Mouse (Mus musculus): ENCODE measurements around the gene Il27ra.
"Not testable (repeated sequence)": the region's sequence is repeated elsewhere in the genome, so short reads cannot be mapped to it uniquely, and the experiment has no call there.

The Il27ra gene

DNA sequence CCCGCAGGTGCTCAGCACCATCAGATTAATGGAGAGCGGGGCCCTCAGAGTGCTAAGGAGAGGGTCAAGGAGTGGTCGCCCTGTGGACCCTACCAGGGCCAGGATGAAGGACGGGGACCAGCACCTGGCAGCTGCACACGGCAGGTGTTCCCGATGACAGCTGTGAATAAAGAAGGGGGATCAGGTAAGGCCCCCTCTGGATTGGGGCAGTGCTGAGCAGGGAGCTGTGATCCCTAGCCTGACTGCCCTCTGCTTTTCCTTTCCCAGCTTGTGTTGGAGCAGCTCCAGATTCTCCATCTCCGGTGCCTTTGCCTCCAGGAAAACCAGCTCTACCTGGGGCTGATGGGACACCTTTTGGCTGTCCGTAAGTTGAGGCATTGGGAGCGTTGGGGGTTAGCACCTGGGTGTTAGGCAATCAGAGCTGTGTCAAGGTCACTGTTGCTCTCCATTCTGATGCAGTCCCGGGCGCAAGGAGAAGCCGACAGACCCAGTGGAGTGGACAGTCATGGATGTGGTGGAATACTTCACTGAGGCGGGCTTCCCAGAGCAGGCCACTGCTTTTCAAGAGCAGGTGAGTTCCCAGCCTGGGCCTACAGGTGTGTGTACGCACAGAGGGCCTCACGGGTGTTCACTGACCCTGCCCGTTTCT, 43.2 kb downstream of the Il27ra start:
- ChIA-PET CTCF (interaction anchor here (0.5 to 1.1 kb wide), 7 partner anchors 9 to 330 kb away, joined by 3 to 10 read pairs (median 3); partner anchors contain the start of genes Asf1b (in 1 of the 4) and Gm10644 (in 1 of the 4)), POLR2A (interaction anchor here in 3 of 4 experiments (0.6 to 4.5 kb wide), 10 partner anchors 9 to 285 kb away, joined by 3 to 29 read pairs (median 4); partner anchors contain the start of genes Asf1b (in 2 of the 3), Gm10644 (in 2 of the 3), Dcaf15 (in 1 of the 3) and Ddx39 (in 1 of the 3))

DNA sequence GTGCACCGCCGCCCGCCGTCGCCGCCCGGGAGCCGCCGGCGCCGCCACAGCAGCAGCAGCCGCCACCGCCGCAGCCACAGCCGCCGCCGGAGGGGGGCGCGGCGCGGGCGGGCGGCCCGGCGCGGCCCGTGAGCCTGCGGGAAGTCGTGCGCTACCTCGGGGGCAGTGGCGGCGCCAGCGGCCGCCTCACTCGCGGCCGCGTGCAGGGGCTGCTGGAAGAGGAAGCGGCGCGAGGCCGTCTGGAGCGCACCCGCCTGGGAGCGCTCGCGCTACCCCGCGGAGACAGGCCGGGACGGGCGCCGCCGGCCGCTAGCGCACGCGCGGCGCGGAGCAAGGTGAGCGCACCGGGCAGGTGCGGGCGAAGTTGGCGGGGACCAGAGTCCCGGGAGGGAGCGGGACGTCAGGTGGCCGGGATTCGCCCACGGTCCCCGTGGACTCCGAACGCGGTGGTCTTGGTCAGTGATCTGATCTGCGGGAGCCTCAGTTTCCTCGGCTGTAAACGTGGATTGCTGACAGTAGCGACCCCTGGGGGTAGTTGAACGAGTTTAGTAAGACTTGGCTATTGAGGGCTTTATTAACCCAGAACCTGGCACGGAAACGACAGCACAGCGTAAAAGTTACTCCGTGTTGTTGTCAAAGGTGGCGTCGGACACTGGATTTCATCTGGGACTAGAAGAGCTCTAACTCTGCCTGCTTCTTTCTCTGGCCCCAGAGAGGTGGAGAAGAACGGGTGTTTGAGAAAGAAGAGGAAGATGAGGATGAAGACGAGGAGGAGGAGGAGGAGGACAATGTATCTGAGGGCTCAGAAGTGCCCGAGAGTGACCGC, 43.9 kb downstream of the Il27ra start:
- ChIA-PET POLR2A (interaction anchor here (0.6 to 4.5 kb wide), 13 partner anchors 10 to 981 kb away, joined by 3 to 29 read pairs (median 3); partner anchors contain the start of genes Asf1b (in 1 of the 4), Ddx39 (in 1 of the 4) and Gm10644 (in 1 of the 4)), CTCF (interaction anchor here (0.7 to 1.8 kb wide), 8 partner anchors 10 to 363 kb away, joined by 3 to 14 read pairs (median 3); partner anchors contain the start of genes Asf1b (in 2 of the 4) and Gm10644 (in 2 of the 4))

GRCm38 (mm10) chr8:83997511-83998141, 44.8 kb downstream of the Il27ra start, which contains the start of gene Samd1:
Gene Samd1, plus strand, starts transcription at chr8:83997672.
- CTCF ChIA-PET: interaction anchor here in 3 of 4 experiments (0.6 to 1.8 kb wide), 7 partner anchors 11 to 362 kb away, joined by 3 to 14 read pairs (median 5); partner anchors contain the start of genes Asf1b (in 2 of the 3) and Gm10644 (in 2 of the 3)
- POLR2A ChIA-PET: interaction anchor here (0.6 to 3.3 kb wide), 11 partner anchors 11 to 981 kb away, joined by 3 to 20 read pairs (median 3); partner anchors contain the start of genes Asf1b (in 1 of the 4), Gm10644 (in 1 of the 4) and Rfx1 (in 1 of the 4)

GRCm38 (mm10) chr8:83996567-83997505, 45.6 kb downstream of the Il27ra start:
- POLR2A ChIA-PET: interaction anchor here in 3 of 4 experiments (0.6 to 3.3 kb wide), 11 partner anchors 9 to 282 kb away, joined by 3 to 20 read pairs (median 3); partner anchors contain the start of genes Asf1b (in 1 of the 3), Ddx39 (in 1 of the 3), Gm10644 (in 1 of the 3) and Rfx1 (in 1 of the 3)
- CTCF ChIA-PET: interaction anchor here in 2 of 4 experiments (0.6 to 1.8 kb wide), 7 partner anchors 11 to 542 kb away, joined by 3 to 14 read pairs (median 5); partner anchors contain the start of genes Asf1b (in 2 of the 2) and Gm10644 (in 2 of the 2)

GRCm38 (mm10) chr8:83995973-83996372, 46.4 kb downstream of the Il27ra start:
- CTCF ChIA-PET: no interaction called here
- POLR2A ChIA-PET: interaction anchor here in 3 of 4 experiments (0.7 to 3.3 kb wide), 4 partner anchors 13 to 281 kb away, joined by 3 to 20 read pairs (median 4); partner anchors contain the start of genes Ddx39 (in 2 of the 3), Asf1b (in 1 of the 3) and Gm10644 (in 1 of the 3)

DNA sequence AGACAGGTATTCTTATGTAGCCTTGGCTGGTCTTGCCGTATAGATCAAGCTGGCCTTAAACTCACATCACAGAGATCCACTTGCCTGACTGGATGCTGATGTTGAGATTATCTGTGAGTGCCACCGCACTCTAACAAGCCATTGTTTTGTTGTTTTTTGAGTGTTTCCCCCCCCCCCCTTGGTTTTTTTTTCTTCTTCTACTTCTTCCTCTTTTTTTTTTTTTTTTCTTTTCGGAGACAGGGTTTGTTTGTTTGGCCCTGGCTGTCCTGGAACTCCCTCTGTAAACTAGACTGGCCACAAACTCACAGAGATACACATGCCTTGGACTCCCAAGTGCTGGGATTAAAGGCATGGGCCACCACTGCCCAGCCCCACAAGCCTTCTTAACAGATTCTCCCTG, 48.4 kb downstream of the Il27ra start:
- ChIA-PET CTCF (interaction anchor here in 1 of 4 experiments (0.5 kb wide), 1 partner anchor 24 kb away, joined by 3 read pairs; no protein-coding TSS in a partner anchor), POLR2A (interaction anchor here in 2 of 4 experiments (0.7 to 1.8 kb wide), 5 partner anchors 9 to 504 kb away, joined by 3 to 7 read pairs (median 4); partner anchors contain the start of genes Asf1b (in 2 of the 2) and Gm10644 (in 2 of the 2))

DNA sequence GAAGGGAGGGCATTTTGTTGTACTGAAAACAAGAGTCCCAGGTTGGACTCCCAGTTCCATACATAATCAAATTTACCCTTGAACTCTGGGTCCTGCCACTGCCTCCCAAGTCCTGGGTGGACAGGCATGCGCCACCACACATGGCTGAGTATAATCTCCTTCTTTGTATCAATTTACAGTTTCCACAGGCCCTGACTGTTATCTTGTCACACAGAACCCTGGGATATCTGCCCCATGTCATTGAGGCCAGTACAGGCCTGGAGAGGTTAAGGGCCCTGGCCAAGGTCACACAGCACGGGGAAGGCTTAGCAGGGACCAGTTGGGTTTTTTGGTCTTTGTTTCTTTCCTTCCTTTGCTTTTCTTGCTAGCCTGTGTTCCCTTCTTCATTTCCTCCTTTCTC, 49.9 kb downstream of the Il27ra start:
- POLR2A ChIA-PET: no interaction called here

GRCm38 (mm10) chr8:83990170-83990569, 52.2 kb downstream of the Il27ra start:
- ChIA-PET POLR2A (no interaction called here), CTCF (no interaction called here)

More for the DNA sequence above, 49.9 kb downstream of the Il27ra start:
- CTCF ChIA-PET: no interaction called here

DNA sequence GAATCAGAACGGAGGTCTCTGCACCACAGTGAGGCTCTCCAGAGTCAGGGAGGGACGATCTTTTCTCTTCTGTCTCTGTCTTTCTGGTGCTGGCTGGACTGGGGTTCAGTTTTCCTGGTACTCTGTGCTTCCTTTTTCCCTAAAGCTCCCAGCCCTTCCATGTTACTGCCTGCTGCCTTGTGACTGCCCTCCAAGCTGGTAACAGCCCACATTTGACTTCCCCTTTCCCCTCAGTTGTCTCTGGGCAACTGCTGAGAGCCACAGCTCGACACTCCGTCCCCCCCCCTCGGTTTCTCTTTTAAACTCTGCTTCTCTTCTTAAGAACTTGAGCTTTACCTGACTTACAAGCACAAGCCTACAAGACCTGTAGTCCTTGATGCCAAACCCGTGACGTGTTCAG, 53.1 kb downstream of the Il27ra start:
- POLR2A ChIA-PET: interaction anchor here in 3 of 4 experiments (0.6 to 3.9 kb wide), 7 partner anchors 10 to 85 kb away, joined by 3 to 17 read pairs (median 3); partner anchors contain the start of genes 1700067K01Rik (in 1 of the 3), Asf1b (in 1 of the 3) and Gm10644 (in 1 of the 3)
- CTCF ChIA-PET: interaction anchor here in 3 of 4 experiments (0.6 to 1.9 kb wide), 5 partner anchors 8 to 95 kb away, joined by 3 to 6 read pairs (median 4); partner anchors contain the start of gene Asf1b (in 1 of the 3)

GRCm38 (mm10) chr8:83983222-83983621, 59.2 kb downstream of the Il27ra start:
- CTCF ChIA-PET, POLR2A ChIA-PET: not testable (repeated sequence)

GRCm38 (mm10) chr8:83982449-83982848, 59.9 kb downstream of the Il27ra start:
- ChIA-PET POLR2A (no interaction called here), CTCF (no interaction called here)

DNA sequence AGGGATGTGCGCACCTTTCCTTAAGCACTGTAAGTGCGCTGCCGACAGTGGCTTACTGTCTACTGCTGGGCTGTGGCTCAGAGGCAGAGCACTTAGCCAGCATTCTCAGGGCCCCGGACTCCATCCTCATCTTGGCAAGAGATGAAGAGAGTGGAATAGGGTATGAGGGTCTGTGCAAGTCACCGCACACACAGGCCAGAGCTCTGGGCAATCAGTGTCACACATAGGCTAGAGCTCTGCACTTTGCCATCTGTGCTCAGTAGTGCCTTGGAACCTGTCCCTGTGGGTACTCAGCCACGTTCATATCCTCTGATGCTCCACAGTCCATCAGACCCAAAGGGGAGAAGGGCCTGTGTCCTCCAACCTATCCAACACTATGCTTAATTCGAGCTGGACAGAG, 60.9 kb downstream of the Il27ra start:
- POLR2A ChIA-PET: no interaction called here
- CTCF ChIA-PET: interaction anchor here in 2 of 4 experiments (0.5 to 1.0 kb wide), 2 partner anchors 8 to 26 kb away, joined by 3 to 6 read pairs; partner anchors contain the start of genes Asf1b (in 1 of the 2) and Gm10644 (in 1 of the 2)

DNA sequence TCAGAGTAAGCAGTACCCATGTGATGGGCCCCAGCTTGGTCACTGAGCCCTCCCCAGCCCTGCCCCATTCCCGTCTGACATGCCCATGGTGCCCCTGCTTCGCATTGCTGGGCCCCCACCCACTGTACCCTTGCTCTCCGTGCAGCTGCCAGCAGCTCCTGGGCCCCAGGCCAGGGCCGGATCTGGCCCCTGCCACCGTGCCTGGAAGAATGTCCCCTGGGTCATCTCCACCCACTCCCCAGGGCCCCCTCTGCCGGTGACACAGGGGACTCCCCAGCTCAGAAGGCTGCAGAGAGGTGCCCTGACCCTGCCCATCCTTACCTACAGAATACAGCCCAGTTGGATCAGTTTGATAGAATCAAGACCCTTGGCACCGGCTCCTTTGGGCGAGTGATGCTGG, 61.5 kb downstream of the Il27ra start:
- ChIA-PET CTCF (interaction anchor here in 3 of 4 experiments (0.5 to 2.0 kb wide), 4 partner anchors 9 to 44 kb away, joined by 3 to 6 read pairs (median 4); partner anchors contain the start of genes Asf1b (in 2 of the 3) and Gm10644 (in 2 of the 3)), POLR2A (interaction anchor here in 2 of 4 experiments (1.1 to 1.6 kb wide), 2 partner anchors 19 to 26 kb away, joined by 3 to 4 read pairs; partner anchors contain the start of genes Asf1b (in 1 of the 2) and Gm10644 (in 1 of the 2))

All from embryonic stem cell, embryonic (primary cell).